Mouse (Mus musculus) Patski (cell line): ENCODE data around the gene Tmem245. TPM values are rescaled to one million over a fixed set of nuclear protein-coding genes. Genes with fewer than 3 reads are reported as not detected.

Experiments
- ATAC-seq: fragments of 100-300 bp; one replicate; pipeline ENCODE4 v1.8.0; 2021
- CTCF ChIA-PET: fragments of 350-600 bp; sonication (Branson Sonifier 250); formaldehyde crosslinking; loops from one replicate; lab custom pipeline; 2022; ENCODE audit warnings: inconsistent platforms; lab: Charles Lee
- POLR2A ChIA-PET: fragments of 350-600 bp; sonication (Branson Sonifier 250); formaldehyde crosslinking; loops from one replicate; lab custom pipeline; 2022; ENCODE audit warnings: antibody characterized with exemption, inconsistent platforms; lab: Charles Lee
- DNase-seq: peaks from one replicate; pipeline ENCODE4 v3.0.0-alpha.2; 2011; ENCODE audit warnings: low read depth, low spot score
- H3K27me3 ChIP-seq: fragments of 371-371 bp; one replicate; pipeline ENCODE4 v1.5.1; 2021
- CTCF ChIP-seq: fragments of 100-300 bp; IDR thresholded peaks from one replicate; pipeline ENCODE4 v1.5.1; 2021
- in situ Hi-C: fragments of 300-500 bp; cut with MboI; formaldehyde crosslinking; loops from 3 replicates; pipeline ENCODE4 v1.11.1; 2018; ENCODE audit warnings: low pct_unique_long_range_greater_than_20kb, mixed read lengths
- polyA plus RNA-seq: library from polyadenylated mRNA; unstranded; gene quantifications from one replicate; pipeline ENCODE4 v1.2.3, GENCODE M21; 2021

Tmem245 gene
- polyA plus RNA-seq, 1 experiment from 2014 or later, result 19.1 TPM

GRCm38 (mm10) chr4:56951701-56952100 is 4.5 kb upstream of the Tmem245 start:
- DNase-seq, result no peak
- POLR2A ChIA-PET, result no interaction called here
- no peak for ATAC-seq
- in situ Hi-C loops, result no loop called here
- no peaks in the 10 kb centered on the region for H3K27me3 ChIP-seq
- CTCF ChIA-PET, result no interaction called here
- no peak for TF ChIP-seq CTCF

- ChIA-PET CTCF (interaction anchor here (1.0 kb wide), 1 partner anchor 17 kb away, joined by 3 read pairs; no protein-coding TSS in a partner anchor), POLR2A (interaction anchor here (0.6 kb wide), 1 partner anchor 45 kb away, joined by 3 read pairs; no protein-coding TSS in a partner anchor)
- DNase-seq (no peak), ATAC-seq (no peak)
- TF ChIP-seq CTCF, result no peak
- in situ Hi-C loops, result no loop called here
- H3K27me3 ChIP-seq, result no peaks in the 10 kb centered on the region
These were observed 2.3 kb upstream of the Tmem245 start for GRCm38 (mm10) chr4:56949494-56949893.

- DNase-seq, result no peak
These were observed 1.1 kb downstream of the Tmem245 start for GRCm38 (mm10) chr4:56946180-56946579.

GRCm38 (mm10) chr4:56944286-56944685 is 3.0 kb downstream of the Tmem245 start:
- DNase-seq (no peak), ATAC-seq (no peak)
- ChIA-PET CTCF (no interaction called here), POLR2A (interaction anchor here (1.1 kb wide), 1 partner anchor 14 kb away, joined by 4 read pairs; no protein-coding TSS in a partner anchor)
- in situ Hi-C loops, result no loop called here
- TF ChIP-seq CTCF, result peak; percentile 13
- H3K27me3 ChIP-seq, result no peaks in the 10 kb centered on the region

More at GRCm38 (mm10) chr4:56946180-56946579, 1.1 kb downstream of the Tmem245 start:
- peak; percentile 55 for ATAC-seq
- ChIA-PET POLR2A (no interaction called here), CTCF (no interaction called here)
- no peak for TF ChIP-seq CTCF
- no peaks in the 10 kb centered on the region for H3K27me3 ChIP-seq
- in situ Hi-C loops, result no loop called here

GRCm38 (mm10) chr4:56943258-56943657 is 4.0 kb downstream of the Tmem245 start:
- in situ Hi-C loops, result no loop called here
- ChIA-PET POLR2A (no interaction called here), CTCF (interaction anchor here (1.2 kb wide), 1 partner anchor 10 kb away, joined by 3 read pairs; no protein-coding TSS in a partner anchor)
- ATAC-seq (no peak), DNase-seq (no peak)
- H3K27me3 ChIP-seq, result no peaks in the 10 kb centered on the region
- TF ChIP-seq CTCF, result no peak

- CTCF ChIA-PET, result interaction anchor here (1.2 kb wide), 1 partner anchor 10 kb away, joined by 3 read pairs; no protein-coding TSS in a partner anchor
- TF ChIP-seq CTCF, result no peak
- POLR2A ChIA-PET, result interaction anchor here (1.0 kb wide), 1 partner anchor 14 kb away, joined by 3 read pairs; no protein-coding TSS in a partner anchor
- DNase-seq (no peak), ATAC-seq (no peak)
- no peaks in the 10 kb centered on the region for H3K27me3 ChIP-seq
- in situ Hi-C loops, result no loop called here
These were observed 4.7 kb downstream of the Tmem245 start for GRCm38 (mm10) chr4:56942567-56942966.

GRCm38 (mm10) chr4:56941481-56941880 is 5.8 kb downstream of the Tmem245 start:
- TF ChIP-seq CTCF, result no peak
- no peaks in the 10 kb centered on the region for H3K27me3 ChIP-seq
- CTCF ChIA-PET, result interaction anchor here (1.0 kb wide), 1 partner anchor 24 kb away, joined by 3 read pairs; no protein-coding TSS in a partner anchor
- POLR2A ChIA-PET, result no interaction called here
- DNase-seq, result no peak
- in situ Hi-C loops, result no loop called here
- ATAC-seq, result no peak

- TF ChIP-seq CTCF, result no peak
- no peaks in the 10 kb centered on the region for H3K27me3 ChIP-seq
- CTCF ChIA-PET, result no interaction called here
- peak; percentile 61 for DNase-seq
- in situ Hi-C loops, result no loop called here
- POLR2A ChIA-PET, result no interaction called here
- peak; percentile 95 for ATAC-seq
These were observed 10.1 kb downstream of the Tmem245 start for GRCm38 (mm10) chr4:56937136-56937535.

GRCm38 (mm10) chr4:56935327-56935726 is 11.9 kb downstream of the Tmem245 start:
- no peak for TF ChIP-seq CTCF
- DNase-seq (no peak), ATAC-seq (no peak)
- in situ Hi-C loops, result no loop called here
- POLR2A ChIA-PET, result no interaction called here
- CTCF ChIA-PET, result no interaction called here
- no peaks in the 10 kb centered on the region for H3K27me3 ChIP-seq

- no peak for TF ChIP-seq CTCF
- in situ Hi-C loops, result no loop called here
- DNase-seq (no peak), ATAC-seq (no peak)
- H3K27me3 ChIP-seq, result no peaks in the 10 kb centered on the region
- CTCF ChIA-PET, result interaction anchor here (0.9 kb wide), 1 partner anchor 10 kb away, joined by 3 read pairs; no protein-coding TSS in a partner anchor
- POLR2A ChIA-PET, result interaction anchor here (0.7 kb wide), 1 partner anchor 11 kb away, joined by 4 read pairs; no protein-coding TSS in a partner anchor
These were observed 14.1 kb downstream of the Tmem245 start for GRCm38 (mm10) chr4:56933154-56933553.

GRCm38 (mm10) chr4:56932096-56932495 is 15.1 kb downstream of the Tmem245 start:
- DNase-seq, result no peak
- POLR2A ChIA-PET, result no interaction called here
- no peak for ATAC-seq
- no peaks in the 10 kb centered on the region for H3K27me3 ChIP-seq
- CTCF ChIA-PET, result no interaction called here
- in situ Hi-C loops, result no loop called here
- no peak for TF ChIP-seq CTCF
